Mouse (Mus musculus) testis, adult 2 months (tissue): ENCODE results near the gene Prg3.

Experiments
- CTCF ChIP-seq: fragments of 200-500 bp; IDR thresholded peaks from 2 replicates; pipeline ENCODE4 v1.5.1; 2012; ENCODE audit warnings: low read depth, mild to moderate bottlenecking, inconsistent platforms, low read length, moderate library complexity; ENCODE audit not compliant: control insufficient read depth, insufficient read depth, insufficient replicate concordance
- POLR2A ChIP-seq: fragments of 200-500 bp; IDR thresholded peaks from 2 replicates; pipeline ENCODE4 v1.6.1; 2012; ENCODE audit warnings: low read depth, mild to moderate bottlenecking, inconsistent platforms, low read length, moderate library complexity; ENCODE audit not compliant: control insufficient read depth

DNA sequence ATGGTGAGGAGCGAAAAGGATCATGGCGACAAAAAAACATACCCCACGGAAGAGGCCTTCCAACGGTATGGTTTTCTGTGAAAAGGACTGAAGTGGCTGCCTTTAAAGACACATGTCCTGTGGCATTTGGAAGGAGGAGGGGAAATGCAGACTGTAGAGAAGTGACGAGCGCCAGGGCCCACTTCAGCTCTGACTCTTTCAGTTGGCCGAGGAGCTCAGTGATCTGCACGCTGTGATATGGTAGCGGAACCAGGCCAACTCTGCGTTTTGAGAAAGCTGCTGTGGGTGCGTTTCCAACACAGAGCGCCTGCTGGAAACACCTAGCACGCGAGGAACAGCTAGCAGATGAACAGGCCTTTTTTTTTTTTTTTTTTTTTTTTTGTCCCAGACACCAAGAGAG, 24.7 kb downstream of the Prg3 start:
- TF ChIP-seq CTCF (no peak), POLR2A (no peak)
